Mouse (Mus musculus) forebrain, embryonic 16.5 days (tissue): Measurements from ENCODE around the gene Irgq. TPM values are rescaled to one million over a fixed set of nuclear protein-coding genes. Genes with fewer than 3 reads are reported as not detected.

Source experiments
- polyA plus RNA-seq: library from polyadenylated mRNA; unstranded; fragments of >200 nt; fragmentation: Nextera tagmentation; extraction: Ambion mirVana; gene quantifications from 2 replicates; pipeline ENCODE4 v1.2.1, GENCODE M21; 2015

Gene Irgq
- polyA plus RNA-seq, 1 experiment from 2014 or later = 26.4 TPM

Other genes with a start within 250 kb of the Irgq start
- 56.0 and 56.3 TPM in 2 replicates for gene Zfp61, start 229.5 kb upstream of the Irgq start, polyA plus RNA-seq
- 25.9 and 26.6 TPM in 2 replicates for gene Zfp94, start 214.0 kb upstream of the Irgq start, polyA plus RNA-seq
- gene Tescl, start 196.8 kb upstream of the Irgq start, polyA plus RNA-seq = not detected in 2 replicates
- gene Lypd5, start 181.5 kb upstream of the Irgq start, polyA plus RNA-seq = not detected in 2 replicates
- gene Kcnn4, start 160.4 kb upstream of the Irgq start, polyA plus RNA-seq = 0.63 and 0.80 TPM in 2 replicates
- 30.3 and 35.2 TPM in 2 replicates for gene Smg9, start 131.1 kb upstream of the Irgq start, polyA plus RNA-seq
- gene Irgc1, start 78.4 kb upstream of the Irgq start, polyA plus RNA-seq = not detected in 2 replicates
- 2.1 and 2.3 TPM in 2 replicates for gene Plaur, start 68.2 kb upstream of the Irgq start, polyA plus RNA-seq
- gene Cadm4, start 48.7 kb upstream of the Irgq start, polyA plus RNA-seq = 67.8 and 86.8 TPM in 2 replicates
- 267 and 282 TPM in 2 replicates for gene Zfp428, start 23.7 kb upstream of the Irgq start, polyA plus RNA-seq
- gene AC161166.1, start 18.2 kb upstream of the Irgq start, polyA plus RNA-seq = 1.2 and 1.9 TPM in 2 replicates
- gene Pinlyp, start 15.4 kb downstream of the Irgq start, polyA plus RNA-seq = not detected in 2 replicates
- 79.8 and 80.2 TPM in 2 replicates for gene Xrcc1, start 15.6 kb downstream of the Irgq start, polyA plus RNA-seq
- gene Ethe1, start 56.9 kb downstream of the Irgq start, polyA plus RNA-seq = 19.8 and 23.3 TPM in 2 replicates
- gene Zfp575, start 57.0 kb downstream of the Irgq start, polyA plus RNA-seq = 9.9 and 11.7 TPM in 2 replicates
- not detected in 2 replicates for gene Phldb3, start 80.1 kb downstream of the Irgq start, polyA plus RNA-seq
- gene Lypd3, start 105.9 kb downstream of the Irgq start, polyA plus RNA-seq = 0.29 and 0.58 TPM in 2 replicates
- gene Tex101, start 146.0 kb downstream of the Irgq start, polyA plus RNA-seq = not detected in 2 replicates
- gene BC049730, start 178.6 kb downstream of the Irgq start, polyA plus RNA-seq = not detected in 2 replicates
- not detected in 2 replicates for gene Gm4763, start 196.2 kb downstream of the Irgq start, polyA plus RNA-seq
- gene Cd177, start 229.6 kb downstream of the Irgq start, polyA plus RNA-seq = 0.23 TPM in 1 of 2 replicates, not detected in the other
- gene Ceacam10, start 246.5 kb downstream of the Irgq start, polyA plus RNA-seq = not detected in 2 replicates